Mouse (Mus musculus) ovary, postnatal 10 days (tissue): ENCODE measurements around the gene Wdfy4.

Experiments used
- DNase-seq: peaks from one replicate; pipeline ENCODE4 v3.0.0; 2022; ENCODE audit warnings: low spot score

Wdfy4 gene

DNA sequence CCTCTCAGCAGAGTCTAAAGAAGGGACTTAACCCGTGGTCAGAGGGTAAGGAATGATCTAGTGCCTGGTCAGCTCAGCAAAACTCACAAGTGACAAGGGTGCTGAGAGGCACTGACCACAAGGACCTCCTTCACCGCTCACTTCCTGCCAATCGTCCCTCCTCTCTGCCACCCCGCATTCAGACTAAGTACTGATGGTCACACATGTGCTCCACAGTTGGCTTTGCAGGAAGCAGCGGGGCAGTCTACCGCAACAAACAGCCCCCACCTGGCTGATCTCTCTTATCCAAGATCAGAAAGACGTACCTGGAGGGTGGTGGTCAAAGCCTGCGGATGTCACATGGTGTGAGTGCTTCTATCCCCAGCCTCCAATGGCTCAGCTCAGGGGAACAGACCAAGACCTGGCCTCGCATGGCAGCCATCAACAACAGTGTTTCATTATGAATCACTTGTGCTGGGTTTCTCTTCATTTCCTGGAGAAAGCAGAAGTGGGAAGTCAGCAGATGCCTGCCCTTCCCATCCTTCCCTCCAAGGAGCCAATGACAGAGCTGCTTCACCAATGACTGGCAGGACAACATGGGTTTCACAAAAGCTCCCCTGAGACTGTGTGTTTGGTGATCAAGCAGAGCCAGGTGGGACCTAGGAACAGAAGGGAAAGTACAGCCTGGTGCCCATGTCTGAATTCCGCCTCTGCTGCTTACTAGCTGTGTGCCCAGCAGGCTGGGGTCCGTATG lies at the start of gene Wdfy4:
Gene Wdfy4, minus strand, starts transcription at position 441 of the 733 bp plus-strand sequence.
- DNase-seq: no peak

DNA sequence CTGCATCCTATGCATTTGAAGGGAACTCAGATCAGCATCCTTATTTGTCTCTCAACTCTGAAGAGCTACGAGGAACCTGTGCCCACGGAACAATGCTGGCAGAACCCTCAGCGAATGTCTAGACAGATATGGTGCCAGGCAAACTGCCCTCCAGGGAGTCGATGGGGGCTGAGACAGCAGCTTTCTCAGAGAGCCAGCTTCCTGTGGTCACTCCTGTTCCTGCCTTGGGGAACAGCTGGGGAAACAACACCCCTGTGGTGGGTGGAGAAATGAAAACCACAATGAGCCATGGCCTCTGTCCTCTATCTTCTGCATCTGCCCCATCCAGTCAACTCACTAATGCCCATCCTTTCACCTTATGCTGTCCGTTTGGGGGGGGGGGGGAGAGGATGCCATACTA lies 46.7 kb upstream of the Wdfy4 start:
- DNase-seq: no peak

DNA sequence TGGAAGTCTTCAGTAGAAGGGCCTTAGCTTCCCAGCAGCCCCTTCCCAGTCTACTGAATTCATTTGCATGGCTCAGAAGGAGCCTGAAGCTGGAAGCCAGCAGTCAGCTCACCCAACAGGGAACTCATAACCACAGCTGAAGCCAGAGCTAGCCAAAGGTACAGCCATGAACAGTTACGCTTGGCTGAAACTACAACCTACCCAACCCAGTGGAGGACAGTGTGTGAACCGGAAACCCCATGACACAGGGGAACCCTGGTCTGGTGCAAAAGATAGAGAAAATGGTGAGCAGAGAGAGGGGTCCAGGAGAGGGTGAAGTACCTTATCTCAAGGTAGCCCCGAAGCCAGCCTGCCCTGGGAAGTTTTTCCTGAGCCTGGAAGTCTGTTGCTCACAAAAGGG lies 46.0 kb upstream of the Wdfy4 start:
- no peak for DNase-seq

DNA sequence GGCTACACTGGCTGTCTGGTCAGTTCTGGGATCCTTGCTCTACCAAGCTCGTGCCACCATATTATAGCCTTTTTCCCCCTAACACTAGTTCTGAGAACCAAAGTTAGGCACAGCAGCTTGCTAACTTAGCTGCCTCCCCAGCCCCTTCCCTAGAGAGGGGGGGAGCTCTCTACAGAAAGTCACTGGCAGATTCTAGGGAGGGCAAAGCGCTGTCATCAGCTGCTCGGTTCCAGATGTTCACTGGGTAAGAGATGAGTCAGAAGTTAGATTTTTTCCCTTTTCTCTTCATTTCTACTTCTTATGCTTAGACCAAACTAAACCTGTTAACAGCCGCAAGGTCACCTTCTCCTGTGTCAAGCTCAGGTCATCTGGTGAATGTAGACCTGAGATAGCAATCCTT lies 45.4 kb upstream of the Wdfy4 start:
- no peak for DNase-seq

DNA sequence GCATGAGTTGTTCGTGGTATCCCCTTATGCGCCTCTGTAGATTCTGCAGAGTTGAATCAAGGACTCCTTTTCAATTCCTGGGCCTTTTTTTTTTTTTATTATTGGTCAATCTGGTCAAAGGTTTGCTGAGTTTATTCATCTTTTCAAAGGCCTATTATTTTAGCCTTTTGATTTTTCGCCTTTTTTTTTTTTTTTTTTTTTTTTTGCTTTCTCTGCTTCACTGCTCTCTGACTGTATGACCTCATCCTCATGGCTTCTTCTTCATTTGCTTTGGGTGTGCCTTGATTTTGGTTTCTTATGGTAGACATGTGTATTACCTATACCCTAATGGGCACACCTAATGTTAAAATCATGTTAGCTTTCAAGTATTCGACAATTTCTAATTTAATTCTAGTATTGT lies 39.9 kb upstream of the Wdfy4 start:
- DNase-seq: no peak

DNA sequence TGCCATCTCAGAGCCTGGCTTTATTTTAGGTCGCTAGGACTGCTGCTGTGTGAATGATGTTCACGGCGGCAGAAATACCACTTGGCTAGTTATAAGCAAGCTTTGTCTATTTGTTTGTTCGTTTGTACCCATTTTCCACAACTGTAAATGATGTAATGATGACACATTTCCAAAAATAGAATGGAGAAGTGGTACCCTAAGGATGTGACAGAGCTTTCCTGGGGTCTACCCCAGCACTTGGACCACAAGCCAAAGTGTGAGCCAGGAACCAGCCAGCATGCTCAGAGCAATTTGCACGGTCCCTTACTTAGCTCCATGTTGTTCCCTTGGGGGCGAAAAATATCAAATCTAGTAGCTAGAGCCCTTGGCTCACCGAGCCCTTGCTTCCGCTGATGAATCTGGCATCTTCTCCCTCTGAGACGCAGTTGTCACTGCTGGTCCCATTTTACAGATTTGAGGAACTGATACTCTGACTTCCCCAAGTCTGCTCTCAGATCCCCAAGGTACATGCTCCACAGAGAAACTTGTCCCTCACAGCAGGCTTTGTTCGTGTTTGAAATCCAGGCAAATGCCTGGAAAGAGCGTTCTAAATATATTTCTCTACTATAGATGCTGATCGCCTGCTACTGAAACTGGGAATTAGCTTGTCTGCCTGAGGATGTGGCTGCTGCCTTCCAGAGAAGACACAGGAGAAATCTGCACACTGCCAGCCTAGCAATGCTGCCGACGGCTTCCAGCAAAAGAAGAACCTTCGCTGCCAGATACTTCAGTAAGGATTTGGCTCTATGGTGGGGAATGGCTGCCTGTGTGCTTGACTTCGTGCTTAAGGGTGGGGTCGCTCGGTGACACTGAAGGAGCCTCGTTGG lies 31.3 kb upstream of the Wdfy4 start:
- DNase-seq: no peak

DNA sequence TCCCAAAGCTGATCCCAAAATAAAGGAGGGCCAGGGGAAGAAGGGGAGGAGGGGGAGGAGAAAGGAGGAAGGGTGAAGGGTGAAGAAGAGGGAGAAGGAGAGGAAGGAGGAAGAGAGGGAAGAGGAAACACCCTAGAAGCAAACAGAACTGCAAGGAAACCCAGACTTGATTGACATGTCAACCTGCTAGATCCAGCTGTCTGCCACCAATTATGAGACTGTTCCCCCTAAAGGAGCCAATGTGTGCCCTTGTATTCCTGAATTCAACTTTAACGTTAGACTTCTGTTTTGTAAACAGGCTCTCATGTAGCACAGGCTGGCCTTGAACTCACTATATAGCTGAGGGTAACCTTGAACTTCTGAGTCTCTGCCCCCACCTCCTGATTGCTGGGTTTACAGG lies 29.9 kb upstream of the Wdfy4 start:
- DNase-seq: no peak

DNA sequence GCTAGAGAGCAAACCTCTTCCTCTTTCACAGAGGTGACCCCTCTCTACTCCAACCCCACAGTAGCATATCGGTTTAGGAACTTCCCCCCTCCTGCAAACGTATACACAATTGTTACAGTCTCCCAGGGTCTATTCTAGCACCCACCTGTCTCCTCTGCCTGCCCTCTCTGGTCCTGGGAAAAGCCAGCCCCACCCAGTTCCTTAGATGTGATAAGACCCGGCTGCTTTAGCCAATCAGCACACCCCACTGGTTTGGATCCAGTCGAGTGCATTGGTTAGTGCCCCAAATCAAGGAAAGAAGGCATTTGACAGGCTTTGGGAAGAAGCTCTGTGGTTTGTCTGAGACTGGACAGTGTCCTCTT lies 29.4 kb upstream of the Wdfy4 start:
- DNase-seq: no peak

DNA sequence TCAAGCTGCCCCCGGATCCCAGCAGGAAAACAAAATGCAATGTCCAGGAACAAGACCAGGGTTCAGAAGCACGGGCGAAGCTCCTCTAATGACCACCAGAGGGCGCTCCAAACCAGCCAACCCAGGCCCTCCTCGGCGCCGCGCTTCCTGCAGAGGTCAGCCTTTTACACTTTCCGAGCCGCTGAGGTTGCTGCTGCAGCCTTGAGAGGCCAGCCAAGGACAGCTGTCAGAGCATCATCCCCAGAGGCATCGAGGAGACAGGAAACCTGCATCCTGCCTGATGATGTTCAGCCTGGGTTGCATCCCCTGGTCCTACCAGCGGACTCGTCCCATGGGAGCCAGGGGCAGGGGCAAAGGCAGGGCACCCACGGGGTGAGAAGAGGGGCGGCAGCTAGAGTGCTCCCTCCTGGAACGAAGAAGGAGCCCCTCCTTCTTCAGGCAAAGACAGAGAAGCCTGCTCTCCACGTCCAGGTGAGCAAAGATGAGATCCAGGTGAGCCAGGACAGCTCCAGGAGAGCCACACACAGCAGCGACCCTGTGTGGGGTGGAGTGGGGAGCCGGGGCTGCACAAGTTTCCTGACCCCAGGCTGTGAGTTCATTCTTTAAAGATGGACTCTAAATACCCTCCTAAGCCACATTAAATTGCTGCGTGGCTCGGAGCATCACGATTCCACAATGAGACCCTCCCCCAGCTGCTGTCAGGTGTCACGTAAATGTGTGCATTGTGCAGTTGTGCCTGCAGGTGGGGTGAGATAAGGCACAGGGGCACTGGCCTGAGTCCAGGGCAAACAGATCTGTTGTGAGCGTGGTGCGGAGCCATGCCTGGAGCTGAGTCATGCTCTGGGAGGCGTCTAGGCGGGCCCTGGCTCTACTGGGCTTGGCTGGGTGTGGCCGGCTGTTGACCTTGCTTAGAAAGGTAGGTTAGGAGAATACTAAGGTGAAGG lies 28.8 kb upstream of the Wdfy4 start, which contains the start of gene Arhgap22:
Gene Arhgap22, plus strand, starts transcription at position 204 of the 944 bp plus-strand sequence.
- peak; percentile 62 for DNase-seq

DNA sequence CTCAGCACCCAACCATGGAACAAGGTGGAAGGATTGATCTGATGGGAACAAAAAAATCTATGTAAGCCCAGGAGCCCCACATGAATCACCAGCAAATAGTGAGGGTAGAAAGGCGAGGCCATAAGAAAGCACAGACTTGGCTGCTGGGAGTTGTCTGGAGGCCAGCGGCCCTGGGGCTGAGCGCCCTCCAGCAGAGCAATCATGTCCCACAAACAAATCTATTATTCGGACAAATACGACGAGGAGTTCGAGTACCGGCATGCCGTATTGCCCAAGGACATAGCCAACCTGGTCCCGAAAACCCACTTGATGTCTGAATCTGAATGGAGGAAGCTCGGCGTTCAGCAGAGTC lies 27.6 kb upstream of the Wdfy4 start:
- DNase-seq: no peak

DNA sequence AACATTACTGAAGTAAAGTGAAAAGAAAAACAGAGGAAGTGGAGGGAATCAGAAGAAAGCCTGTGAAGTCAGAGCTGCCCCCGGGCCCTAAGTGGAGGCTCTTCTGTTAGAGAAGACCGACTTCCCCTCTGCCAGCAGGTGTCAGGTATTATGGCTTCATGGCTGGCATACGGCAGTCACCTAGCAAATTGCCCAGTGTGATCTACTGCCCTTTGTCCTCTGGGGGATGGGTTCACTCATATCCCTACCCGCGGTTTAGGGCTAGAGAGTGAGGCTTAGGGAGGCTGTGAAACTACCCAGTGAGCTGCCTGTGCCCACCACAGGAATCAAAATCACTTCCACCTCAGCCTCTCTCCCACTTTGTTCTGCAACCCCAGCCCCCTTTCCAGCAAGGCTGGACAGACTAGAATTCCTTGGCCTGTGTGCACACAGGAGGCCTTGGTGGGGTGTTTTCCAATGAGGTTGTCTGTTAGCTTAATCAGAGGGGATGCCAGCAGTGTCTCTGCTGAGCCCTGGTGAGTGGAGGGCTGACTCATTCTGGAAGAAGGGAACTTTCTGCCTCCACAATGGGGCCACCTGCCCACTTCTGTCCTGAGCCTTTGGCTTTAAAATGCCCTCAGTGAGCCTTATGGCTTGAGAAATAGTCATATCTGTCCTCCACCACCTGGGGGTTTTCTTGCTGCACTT lies 27.1 kb upstream of the Wdfy4 start:
- DNase-seq: no peak

DNA sequence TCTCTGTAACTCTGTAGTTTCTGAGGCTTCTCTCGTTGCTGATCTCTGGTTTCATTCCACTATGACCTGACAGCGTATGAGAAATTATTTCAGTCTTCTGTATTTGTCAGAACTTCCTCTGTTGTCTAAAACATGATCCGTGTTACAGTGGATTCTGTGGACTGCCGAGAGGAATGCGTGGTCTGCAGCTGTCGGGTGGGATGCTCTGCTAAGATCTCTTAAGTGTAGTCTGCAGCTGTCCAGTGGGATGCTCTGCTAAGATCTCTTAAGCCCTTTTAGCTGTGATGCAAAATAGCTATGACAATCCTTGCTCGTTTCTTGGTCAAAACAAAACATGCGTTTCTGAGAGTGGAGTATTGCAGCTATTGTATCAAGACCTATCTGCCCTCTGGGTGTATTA lies 25.5 kb upstream of the Wdfy4 start:
- DNase-seq: no peak

DNA sequence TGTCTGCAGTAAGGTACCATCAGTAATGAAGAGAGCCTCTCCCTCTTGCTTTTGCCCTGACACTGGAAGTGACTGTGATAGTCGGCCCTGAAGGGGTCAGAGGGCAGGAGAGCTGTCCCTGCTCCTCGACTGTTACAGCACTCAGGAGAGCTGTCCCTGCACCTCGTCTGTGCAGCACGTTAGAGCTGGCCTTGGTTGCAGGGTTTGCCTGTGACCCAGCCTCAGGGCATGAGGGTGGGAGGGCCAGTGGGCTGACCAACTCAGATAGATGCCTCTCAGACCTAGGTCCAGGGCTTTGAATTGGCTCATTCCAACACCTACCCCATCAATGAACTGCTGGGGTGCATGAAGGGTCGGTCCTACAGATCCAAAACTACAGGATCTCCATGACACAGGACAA lies 23.0 kb upstream of the Wdfy4 start:
- no peak for DNase-seq

DNA sequence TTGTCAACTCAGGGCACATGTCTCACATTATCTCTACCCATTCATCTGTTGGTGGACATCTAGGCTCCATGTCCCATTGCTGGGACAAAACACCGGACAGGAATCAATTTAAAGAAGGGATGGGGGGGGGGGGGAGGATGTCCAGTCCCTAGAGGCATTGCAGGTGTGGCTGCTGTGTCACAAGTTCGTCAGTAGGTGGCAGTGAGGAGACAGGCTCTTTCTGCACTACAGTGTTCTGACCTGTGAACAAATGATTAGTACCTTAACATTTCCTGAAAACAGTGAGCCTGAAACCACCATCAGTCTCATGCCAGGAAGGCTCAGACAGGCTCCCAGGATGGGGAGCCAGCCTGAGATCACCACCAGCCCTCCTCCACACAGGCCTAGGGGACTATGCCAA lies 21.7 kb upstream of the Wdfy4 start:
- no peak for DNase-seq

DNA sequence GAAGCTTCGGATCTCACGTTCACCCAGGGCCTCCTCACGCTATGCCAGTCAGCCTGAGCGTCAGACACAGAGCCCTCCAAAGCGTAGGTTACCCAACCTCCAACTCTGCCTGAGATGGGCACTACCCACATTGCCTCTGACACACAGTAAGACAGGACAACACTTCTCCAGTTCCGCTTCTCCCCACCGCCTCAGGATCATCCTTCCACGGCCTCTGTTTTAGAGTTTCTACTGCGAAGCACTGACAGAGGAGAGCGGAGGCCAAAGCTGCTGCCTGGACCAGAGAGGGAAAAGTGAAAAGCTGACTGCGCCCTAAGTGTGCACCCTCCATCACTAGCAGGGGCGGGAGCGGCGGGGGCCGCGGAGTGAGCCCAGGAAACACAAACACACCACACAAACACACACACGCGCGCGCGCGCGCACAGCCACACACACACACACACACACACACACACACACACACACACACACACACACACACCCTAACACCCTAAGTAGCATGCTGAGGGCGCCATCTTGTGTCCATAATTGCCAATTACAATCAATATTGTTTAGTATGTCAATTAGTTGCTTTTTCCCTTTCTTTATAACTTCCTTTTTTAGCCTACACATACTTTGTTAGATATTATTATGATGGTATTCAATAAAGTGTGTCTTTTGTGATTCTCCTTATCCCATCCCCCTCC lies 20.1 kb upstream of the Wdfy4 start:
- no peak for DNase-seq

DNA sequence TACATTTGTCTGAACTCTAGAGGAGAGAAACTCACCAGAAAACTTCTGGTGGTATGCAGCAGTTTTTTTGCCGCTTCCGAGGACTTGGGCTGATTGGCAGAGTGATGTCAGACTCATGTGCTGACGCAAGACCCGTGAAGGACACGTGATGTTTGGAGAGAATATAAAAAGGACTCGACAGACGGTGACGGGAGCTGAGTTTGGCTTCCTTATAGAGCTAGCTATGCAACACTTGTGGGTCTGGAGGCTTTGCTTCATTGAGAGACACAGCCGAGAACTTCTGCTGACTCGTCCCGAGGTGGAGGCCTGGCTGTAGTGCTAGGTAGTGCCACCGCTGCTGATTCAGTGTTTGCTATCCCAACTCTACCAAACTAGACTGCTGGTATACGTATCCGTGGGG lies 18.5 kb upstream of the Wdfy4 start:
- DNase-seq: no peak

DNA sequence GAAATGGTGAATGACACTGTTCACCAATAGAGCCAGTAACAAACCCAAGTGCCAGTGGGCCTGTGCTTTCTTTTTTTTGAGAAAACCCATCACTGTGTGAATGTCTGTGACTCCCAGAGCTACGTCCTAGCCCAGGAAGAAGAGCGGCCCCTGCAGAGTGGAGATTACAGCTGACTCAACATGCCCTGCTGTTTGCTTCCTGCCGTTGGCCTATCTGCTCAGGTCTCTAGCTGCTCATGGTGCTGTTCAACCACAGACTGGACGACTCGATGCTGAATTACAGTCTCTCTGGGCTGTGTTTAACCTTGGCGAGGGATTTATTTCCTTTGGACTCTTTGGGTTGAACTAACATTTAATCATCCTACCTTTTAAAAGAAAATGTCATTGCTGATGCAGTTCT lies 17.6 kb upstream of the Wdfy4 start:
- no peak for DNase-seq

DNA sequence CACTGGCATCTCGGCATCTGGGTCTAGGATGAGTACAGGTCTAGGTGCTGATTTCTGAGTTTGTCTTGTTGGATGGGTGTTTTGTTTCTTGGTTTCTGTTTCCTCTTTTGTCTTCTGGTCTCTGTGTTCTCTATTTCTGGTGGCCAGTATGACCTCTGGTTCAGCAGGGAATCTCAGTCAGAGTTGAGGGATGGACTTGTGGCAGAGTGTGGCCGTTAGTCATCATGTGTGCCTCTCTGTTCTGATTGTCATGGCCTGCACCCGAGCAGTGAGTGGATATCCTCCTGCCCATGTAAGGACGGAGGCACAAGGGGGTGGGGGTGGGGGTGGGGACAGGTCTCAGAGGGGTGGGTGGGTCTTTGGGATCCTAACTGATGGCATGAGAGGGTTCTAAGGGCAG lies 16.9 kb upstream of the Wdfy4 start:
- DNase-seq: no peak

DNA sequence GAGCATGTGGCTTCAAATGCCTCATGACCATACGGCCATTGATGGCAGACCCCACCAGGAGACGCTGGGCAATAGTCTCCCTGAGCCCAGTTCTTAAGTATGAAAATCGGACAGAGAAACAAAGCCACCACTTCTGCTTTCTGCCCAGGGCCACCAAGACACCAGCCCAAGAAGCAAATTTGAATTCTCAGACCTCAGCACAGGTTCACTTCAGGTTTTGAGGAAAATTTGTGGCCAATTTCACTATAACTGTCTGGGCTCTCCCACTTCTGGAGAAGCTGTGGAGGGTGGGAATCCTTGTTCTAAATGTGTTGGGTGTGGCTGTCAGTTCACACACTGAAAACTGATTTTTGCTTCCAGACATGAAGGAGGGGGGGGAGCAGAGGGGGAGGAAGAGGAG lies 8.9 kb upstream of the Wdfy4 start:
- no peak for DNase-seq

DNA sequence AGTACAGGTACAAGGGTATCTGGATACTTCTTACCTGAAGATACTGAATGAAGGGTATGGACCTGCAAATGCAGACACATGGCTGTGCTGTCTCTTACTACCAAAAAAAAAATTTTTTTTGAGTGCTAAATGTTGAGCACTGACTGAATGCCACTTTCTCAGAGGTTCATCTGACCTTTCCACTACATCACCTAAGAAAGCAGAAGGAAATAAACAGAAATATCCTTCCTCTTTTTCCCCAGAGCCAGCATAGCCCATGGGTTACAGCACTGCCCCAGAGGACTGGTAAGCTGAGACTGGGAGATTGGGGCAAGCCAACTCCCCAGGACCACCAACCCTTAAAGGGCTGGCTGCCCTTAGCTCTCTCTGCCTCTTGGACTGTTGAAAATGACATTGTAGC lies 8.5 kb upstream of the Wdfy4 start:
- no peak for DNase-seq

DNA sequence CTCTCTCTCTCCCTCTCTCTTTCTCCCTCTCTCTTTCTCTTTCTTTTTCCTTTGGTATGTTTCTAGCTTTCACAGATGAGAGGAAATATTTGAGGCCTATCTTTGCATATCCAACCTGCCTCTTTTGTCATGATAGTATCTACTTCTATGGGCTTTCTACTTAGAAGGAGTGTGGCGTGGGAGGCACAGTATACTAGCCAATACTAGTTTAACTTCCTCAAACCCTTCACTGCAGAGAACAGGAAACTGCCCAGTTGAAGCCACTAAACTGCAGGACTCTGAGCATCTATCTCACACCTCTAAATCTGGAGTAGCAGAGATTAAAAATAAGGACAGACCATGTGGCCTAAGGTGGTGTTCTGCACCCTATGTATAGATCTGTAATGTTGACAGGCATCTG lies 5.3 kb upstream of the Wdfy4 start:
- no peak for DNase-seq
